Mouse (Mus musculus): ENCODE measurements at regions not wholly inside any gene's neighbourhood (a gene's known extent, or its start where the extent isn't known, plus 50 kb on each side); places are given as distances from the start of the nearest gene placed in this dataset.

DNA sequence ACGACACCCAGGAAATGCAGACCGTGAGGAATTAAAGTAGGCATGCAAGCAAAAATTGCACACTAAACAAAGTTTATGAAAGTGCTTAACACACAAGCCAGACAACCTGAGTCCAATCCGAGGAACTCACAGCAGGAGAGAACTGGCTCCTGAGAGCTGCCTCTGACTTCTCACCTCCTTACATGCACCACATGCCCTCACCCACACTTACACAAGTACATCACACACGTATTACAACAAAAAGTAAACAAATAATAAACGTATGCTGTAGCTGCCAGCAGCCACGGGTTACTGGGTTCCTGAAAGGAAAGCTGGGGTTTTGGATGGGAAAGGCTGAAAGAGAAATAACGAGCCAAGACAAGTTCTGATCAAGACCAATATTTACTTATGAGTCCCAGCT is 1008.0 kb downstream of the 4930447A16Rik start:
- TF ChIP-seq POLR2A (IDR thresholded peaks at IDR 0.05; ENCODE audit: control insufficient read depth, low read depth, low read length), result no peak
- TF ChIP-seq CTCF (IDR thresholded peaks at IDR 0.05; ENCODE audit: control insufficient read depth, insufficient read depth, insufficient replicate concordance, low read depth, low read length), result no peak
